Mouse (Mus musculus) MEL (cell line): ENCODE results near the gene Wars.

ENCODE experiments used
- CTCF ChIP-seq, 3 experiments: IDR thresholded peaks in 2 of 3; conservative IDR thresholded peaks in 1 of 3; 2 replicates each; pipeline ENCODE4 v1.5.1; 2011 to 2012; ENCODE audit warnings: low read length in 3 of 3, low read depth in 2 of 3, mild to moderate bottlenecking in 2 of 3, improper control_type of control experiment in 1 of 3, inconsistent platforms in 1 of 3, mixed read lengths in 1 of 3, moderate library complexity in 1 of 3; ENCODE audit not compliant: control insufficient read depth in 1 of 3, insufficient read depth in 1 of 3, poor library complexity in 1 of 3, severe bottlenecking in 1 of 3
- EP300 ChIP-seq, 2 experiments: IDR thresholded peaks; 2 replicates each; pipeline ENCODE4 v1.6.1; 2011; ENCODE audit warnings: improper control_type of control experiment in 2 of 2, low read length in 2 of 2, low read depth in 1 of 2, mild to moderate bottlenecking in 1 of 2
- GATA1 ChIP-seq: IDR thresholded peaks from 2 replicates; pipeline ENCODE4 v1.6.1; 2011; ENCODE audit warnings: low read depth, low read length, improper control_type of control experiment
- MAX ChIP-seq: IDR thresholded peaks from 2 replicates; pipeline ENCODE4 v1.6.1; 2011; ENCODE audit warnings: low read length, improper control_type of control experiment
- MYB ChIP-seq: IDR thresholded peaks from 2 replicates; pipeline ENCODE4 v1.6.1; 2011; ENCODE audit warnings: mild to moderate bottlenecking, low read depth, low read length, improper control_type of control experiment
- MYC ChIP-seq: IDR thresholded peaks from 2 replicates; pipeline ENCODE4 v1.6.1; 2011; ENCODE audit warnings: low read depth, mild to moderate bottlenecking, low read length, improper control_type of control experiment, moderate library complexity
- USF2 ChIP-seq, 2 experiments: IDR thresholded peaks; 2 replicates each; pipeline ENCODE4 v1.6.1; 2011 to 2012; ENCODE audit warnings: improper control_type of control experiment in 2 of 2, low read length in 2 of 2, borderline replicate concordance in 1 of 2, inconsistent platforms in 1 of 2, low read depth in 1 of 2, mild to moderate bottlenecking in 1 of 2; ENCODE audit not compliant: insufficient read depth in 1 of 2
- ZC3H11A ChIP-seq: IDR thresholded peaks from 2 replicates; pipeline ENCODE4 v1.6.1; 2012; ENCODE audit warnings: low read depth, mild to moderate bottlenecking, inconsistent platforms, low read length, improper control_type of control experiment

DNA sequence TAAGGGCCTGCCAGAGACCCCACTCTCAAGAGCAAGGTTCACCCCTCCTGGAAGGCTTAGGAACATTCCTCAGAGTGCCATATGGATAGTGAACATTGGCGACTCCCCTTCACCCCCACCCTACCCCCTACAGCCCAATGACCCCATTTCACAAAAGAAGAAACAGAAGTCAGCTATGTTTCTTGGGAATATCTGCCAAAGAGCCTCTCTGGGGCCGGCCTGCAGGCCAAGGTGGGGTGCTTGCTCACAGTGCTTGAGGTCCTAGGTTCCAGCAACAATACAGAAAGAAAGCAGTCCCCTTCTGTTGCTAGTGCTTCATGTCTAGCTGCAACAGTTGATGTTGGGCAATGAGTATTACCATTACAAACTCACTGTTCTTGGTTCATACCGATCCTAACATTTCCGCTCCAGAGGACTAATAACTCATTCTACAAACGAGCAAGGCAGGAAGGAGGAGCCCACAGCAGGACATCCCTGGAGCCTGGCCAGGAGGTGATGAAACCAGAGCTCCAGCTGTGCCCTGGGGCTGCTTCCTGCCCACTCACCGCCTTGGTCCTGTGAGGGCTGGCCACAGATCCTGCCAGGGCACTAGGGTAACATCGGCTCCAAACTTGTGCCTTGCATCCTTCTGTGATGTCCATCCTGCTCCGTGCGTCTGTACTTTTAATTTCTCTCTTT lies 61.9 kb downstream of the Wars start:
- no peak for TF ChIP-seq MYC
- TF ChIP-seq CTCF (IDR thresholded peaks at IDR 0.05 in 2 of 3, conservative IDR thresholded peaks at IDR 0.05 in 1 of 3; ENCODE audit: control insufficient read depth in 1 of 3, insufficient read depth in 1 of 3, low read depth in 2 of 3, low read length in 3 of 3, poor library complexity in 1 of 3, severe bottlenecking in 1 of 3), result no peak
- TF ChIP-seq MYB, result no peak
- no peak for TF ChIP-seq EP300 (IDR thresholded peaks at IDR 0.05; ENCODE audit: low read depth in 1 of 2, low read length in 2 of 2)
- no peak for TF ChIP-seq MAX
- TF ChIP-seq GATA1, result no peak
- TF ChIP-seq ZC3H11A, result no peak
- no peak for TF ChIP-seq USF2 (IDR thresholded peaks at IDR 0.05; ENCODE audit: borderline replicate concordance in 1 of 2, insufficient read depth in 1 of 2, low read depth in 1 of 2, low read length in 2 of 2)
